In genomic region chr3:50306334-50306733, GRCm38 (mm10) we compare ENCODE assay signal across 24 mouse cellular contexts.
DNase-seq lines count a peak whose midpoint lies in the region; ATAC-seq and TF ChIP-seq lines count a peak whose summit lies in the region.
"Had no signal": no experiment of that assay in that cellular context is flagged by ENCODE, and none has a peak within 500 bp of the region (broad histone marks: within the 10 kb centered on the region; RNA-seq: fewer than 3 reads in every experiment).

No protein-coding gene starts in this region.

- peaks cover 5% of the 10 kb centered on the region; the same call in 1 of the 2 replicates for H3K4me1 ChIP-seq in forebrain, embryonic 14.5 days (ENCODE audit: control insufficient read depth, insufficient read depth, low read length)
- H3K4me1 ChIP-seq in forebrain, embryonic 12.5 days: no peaks in the 10 kb centered on the region; the same call in 1 of the 2 replicates
- no peaks in the 10 kb centered on the region for H3K4me1 ChIP-seq in midbrain, embryonic 14.5 days (ENCODE audit: control insufficient read depth, insufficient read depth, low read length)
- 0 out of 2 replicates have a peak, but pooled peaks cover 2% of the 10 kb centered on the region for H3K4me1 ChIP-seq in midbrain, embryonic 16.5 days (ENCODE audit: control insufficient read depth, insufficient read depth, low read length)
- no peaks in the 10 kb centered on the region for H3K4me1 ChIP-seq in hindbrain, postnatal 0 days (ENCODE audit: insufficient read depth, low read length)
- H3K4me1 ChIP-seq: heart, embryonic 15.5 days; limb, embryonic 15.5 days had no signal

- no peak overlapping the region for H3K4me2 ChIP-seq in forebrain, embryonic 14.5 days (ENCODE audit: low read length)
- H3K4me2 ChIP-seq in forebrain, embryonic 12.5 days: no peak overlapping the region
- H3K4me2 ChIP-seq in midbrain, embryonic 14.5 days (ENCODE audit: low read length): no peak overlapping the region
- no peak overlapping the region for H3K4me2 ChIP-seq in midbrain, embryonic 16.5 days (ENCODE audit: low read length)
- H3K4me2 ChIP-seq in hindbrain, postnatal 0 days (ENCODE audit: low read depth, low read length): no peak overlapping the region
- H3K4me2 ChIP-seq: heart, embryonic 15.5 days; limb, embryonic 15.5 days; lung, embryonic 14.5 days; neural tube, embryonic 15.5 days had no signal

- H3K9ac ChIP-seq in forebrain, embryonic 14.5 days (ENCODE audit: low read length): no peak overlapping the region
- H3K9ac ChIP-seq in forebrain, embryonic 12.5 days: no peak overlapping the region
- no peak overlapping the region for H3K9ac ChIP-seq in midbrain, embryonic 14.5 days (replicated peaks; ENCODE audit: low read length)
- no peak overlapping the region for H3K9ac ChIP-seq in midbrain, embryonic 16.5 days (ENCODE audit: low read depth, low read length)
- no peak overlapping the region for H3K9ac ChIP-seq in hindbrain, postnatal 0 days (replicated peaks; ENCODE audit: low read length)
- H3K9ac ChIP-seq: heart, embryonic 15.5 days; limb, embryonic 15.5 days; liver, embryonic 14.5 days; lung, embryonic 14.5 days; neural tube, embryonic 15.5 days had no signal

- no peaks in the 10 kb centered on the region for H3K36me3 ChIP-seq in forebrain, embryonic 14.5 days (ENCODE audit: control insufficient read depth, insufficient read depth, low read length)
- no peaks in the 10 kb centered on the region for H3K36me3 ChIP-seq in forebrain, embryonic 12.5 days (replicated peaks)
- no peaks in the 10 kb centered on the region for H3K36me3 ChIP-seq in midbrain, embryonic 14.5 days (ENCODE audit: control insufficient read depth, insufficient read depth, low read length)
- H3K36me3 ChIP-seq in midbrain, embryonic 16.5 days (ENCODE audit: control insufficient read depth, insufficient read depth, low read length): no peaks in the 10 kb centered on the region
- no peaks in the 10 kb centered on the region for H3K36me3 ChIP-seq in hindbrain, postnatal 0 days (ENCODE audit: insufficient read depth, low read length)
- H3K36me3 ChIP-seq: heart, embryonic 15.5 days; limb, embryonic 15.5 days; neural tube, embryonic 15.5 days had no signal

- H3K27me3 ChIP-seq in forebrain, embryonic 14.5 days (replicated peaks; ENCODE audit: control insufficient read depth, insufficient read depth, low read length): no peaks in the 10 kb centered on the region
- H3K27me3 ChIP-seq in forebrain, embryonic 12.5 days: no peaks in the 10 kb centered on the region
- H3K27me3 ChIP-seq in midbrain, embryonic 14.5 days (ENCODE audit: control insufficient read depth, insufficient read depth, low read length): no peaks in the 10 kb centered on the region
- no peaks in the 10 kb centered on the region for H3K27me3 ChIP-seq in midbrain, embryonic 16.5 days (ENCODE audit: control insufficient read depth, insufficient read depth, low read depth, low read length)
- no peaks in the 10 kb centered on the region for H3K27me3 ChIP-seq in hindbrain, postnatal 0 days (ENCODE audit: insufficient read depth, low read length)
- H3K27me3 ChIP-seq: heart, embryonic 15.5 days; limb, embryonic 15.5 days; neural tube, embryonic 15.5 days had no signal

- DNase-seq in cerebellum, adult 11-12 months: peak; percentile 10
- peak; percentile 58 for DNase-seq in forebrain, embryonic 14.5 days (ENCODE audit: low spot score)
- DNase-seq in midbrain, embryonic 14.5 days: peak; percentile 35
- DNase-seq in hindbrain, postnatal 0 days (ENCODE audit: low spot score): peak; percentile 41
- no peak for DNase-seq in lung, postnatal 14 days
- DNase-seq: adrenal gland, postnatal 10 days; gastrocnemius, adult 2 months; heart, postnatal 36 days; kidney, adult 18-20 months; kidney, postnatal 4 days; layer of hippocampus, adult 9-11 months; lung, embryonic 14.5 days; lung, postnatal 4 days; right cerebral cortex, adult 18-20 months; right cerebral cortex, postnatal 4 days; thymus, postnatal 14 days had no signal

- no peak overlapping the region for H3K4me3 ChIP-seq in forebrain, embryonic 14.5 days (ENCODE audit: low read depth, low read length)
- H3K4me3 ChIP-seq in forebrain, embryonic 12.5 days (replicated peaks): no peak overlapping the region
- no peak overlapping the region for H3K4me3 ChIP-seq in midbrain, embryonic 14.5 days (replicated peaks; ENCODE audit: low read depth, low read length)
- H3K4me3 ChIP-seq in midbrain, embryonic 16.5 days (ENCODE audit: low read depth, low read length): no peak overlapping the region
- H3K4me3 ChIP-seq in hindbrain, postnatal 0 days (ENCODE audit: low read length): no peak overlapping the region
- H3K4me3 ChIP-seq: gastrocnemius, adult 2 months; heart, embryonic 15.5 days; limb, embryonic 15.5 days; neural tube, embryonic 15.5 days had no signal

- H3K9me3 ChIP-seq in forebrain, embryonic 14.5 days (replicated peaks; ENCODE audit: control insufficient read depth, low read length): no peaks in the 10 kb centered on the region
- no peaks in the 10 kb centered on the region for H3K9me3 ChIP-seq in forebrain, embryonic 12.5 days
- H3K9me3 ChIP-seq in midbrain, embryonic 14.5 days (ENCODE audit: control insufficient read depth, low read length): no peaks in the 10 kb centered on the region
- no peaks in the 10 kb centered on the region for H3K9me3 ChIP-seq in midbrain, embryonic 16.5 days (replicated peaks; ENCODE audit: control insufficient read depth, low read length, poor library complexity, severe bottlenecking)
- no peaks in the 10 kb centered on the region for H3K9me3 ChIP-seq in hindbrain, postnatal 0 days (ENCODE audit: low read length)
- H3K9me3 ChIP-seq: heart, embryonic 15.5 days; limb, embryonic 15.5 days; neural tube, embryonic 15.5 days had no signal

- 44% methylated on average over 8 of the region's 8 CpGs for WGBS in forebrain, embryonic 14.5 days
- 77% methylated on average over 8 of the region's 8 CpGs for WGBS in forebrain, embryonic 12.5 days
- 67% methylated on average over 8 of the region's 8 CpGs for WGBS in midbrain, embryonic 14.5 days
- 63% methylated on average over 8 of the region's 8 CpGs for WGBS in midbrain, embryonic 16.5 days
- WGBS in hindbrain, postnatal 0 days: 52% methylated on average over 8 of the region's 8 CpGs

- no peak for ATAC-seq in cerebellum, adult (ENCODE audit: insufficient number of reproducible peaks, low FRiP score, low TSS enrichment)
- peak; percentile 60; the same call in 1 of the 2 replicates for ATAC-seq in forebrain, embryonic 14.5 days
- no peak for ATAC-seq in forebrain, embryonic 12.5 days (ENCODE audit: low FRiP score)
- ATAC-seq in midbrain, embryonic 14.5 days (ENCODE audit: low FRiP score, low TSS enrichment): no peak
- no peak for ATAC-seq in midbrain, embryonic 16.5 days
- ATAC-seq in hindbrain, postnatal 0 days: no peak
- ATAC-seq: inflammation-experienced regulatory T-cells, adult 6 months had no signal

- H3K27ac ChIP-seq in forebrain, embryonic 14.5 days (ENCODE audit: low read depth, low read length): no peak overlapping the region
- H3K27ac ChIP-seq in forebrain, embryonic 12.5 days: no peak overlapping the region
- H3K27ac ChIP-seq in midbrain, embryonic 14.5 days (replicated peaks; ENCODE audit: low read depth, low read length): no peak overlapping the region
- H3K27ac ChIP-seq in midbrain, embryonic 16.5 days (ENCODE audit: low read length): no peak overlapping the region
- no peak overlapping the region for H3K27ac ChIP-seq in hindbrain, postnatal 0 days
- H3K27ac ChIP-seq: gastrocnemius, adult 2 months; heart, embryonic 15.5 days; limb, embryonic 15.5 days; liver, embryonic 14.5 days; neural tube, embryonic 15.5 days had no signal

- no peak for TF ChIP-seq CTCF in hindbrain, postnatal 0 days (IDR thresholded peaks at IDR 0.05; ENCODE audit: low read depth)
